Mouse (Mus musculus) liver, embryonic 16.5 days (tissue): ENCODE measurements at regions not wholly inside any gene's neighbourhood (a gene's known extent, or its start where the extent isn't known, plus 50 kb on each side); places are given as distances from the start of the nearest gene placed in this dataset.

Experiments
- ATAC-seq: fragments of 200-750 bp; cut with Nextera tagmentation; 2 replicates; pipeline ENCODE4 v1.8.0; 2017; ENCODE audit warnings: low read depth, mild to moderate bottlenecking, moderate number of reproducible peaks, moderate library complexity
- H3K27ac ChIP-seq: fragments of 300-500 bp; sonication (generic); 2 replicates; pipeline ENCODE4 v1.5.1; 2014; ENCODE audit warnings: mild to moderate bottlenecking, low read length
- H3K27me3 ChIP-seq: fragments of 300-500 bp; sonication (generic); 2 replicates; pipeline ENCODE4 v1.6.1; 2014; ENCODE audit warnings: low read depth, low read length, mixed read lengths; ENCODE audit not compliant: control insufficient read depth, insufficient read depth
- H3K36me3 ChIP-seq: fragments of 300-500 bp; sonication (generic); 2 replicates; pipeline ENCODE4 v1.6.1; 2014; ENCODE audit warnings: mild to moderate bottlenecking; ENCODE audit not compliant: control insufficient read depth, insufficient read depth
- H3K4me1 ChIP-seq: fragments of 300-500 bp; sonication (generic); 2 replicates; pipeline ENCODE4 v1.6.1; 2014; ENCODE audit warnings: low read depth, low read length, mixed read lengths; ENCODE audit not compliant: control insufficient read depth
- H3K4me2 ChIP-seq: fragments of 300-500 bp; sonication (generic); 2 replicates; pipeline ENCODE4 v1.6.1; 2014; ENCODE audit warnings: low read depth, low read length, mixed read lengths
- H3K4me3 ChIP-seq: fragments of 300-500 bp; sonication (generic); 2 replicates; pipeline ENCODE4 v1.5.1; 2014; ENCODE audit warnings: low read depth, mild to moderate bottlenecking, low read length
- H3K9ac ChIP-seq: fragments of 300-500 bp; sonication (generic); 2 replicates; pipeline ENCODE4 v1.6.1; 2014; ENCODE audit warnings: low read depth, low read length
- H3K9me3 ChIP-seq: fragments of 300-500 bp; sonication (generic); replicated peaks from 2 replicates; pipeline ENCODE4 v1.6.1; 2016; ENCODE audit warnings: low read length; ENCODE audit not compliant: control insufficient read depth
- whole genome bisulfite sequencing: fragments of 180-500 bp; shearing (Covaris S2); extraction: QIAGEN DNeasy Blood & Tissue Kit; methylation state at CpG from one replicate; pipeline ENCODE4 v1.1.7; 2014; ENCODE audit not compliant: insufficient replicate concordance; 5-methylcytosine and 5-hydroxymethylcytosine counted together

- Histone ChIP-seq H3K4me3 (no peak overlapping the region), H3K9ac (no peak overlapping the region), H3K4me1 (no peaks in the 10 kb centered on the region), H3K4me2 (no peak overlapping the region), H3K36me3 (no peaks in the 10 kb centered on the region), H3K27me3 (no peaks in the 10 kb centered on the region), H3K27ac (no peak overlapping the region), H3K9me3 (no peaks in the 10 kb centered on the region)
- ATAC-seq = no peak
- 75% methylated on average over 8 of the region's 8 CpGs for WGBS
Measured at GRCm38 (mm10) chr4:107736866-107737265, 52.8 kb upstream of the Dmrtb1 start.

DNA sequence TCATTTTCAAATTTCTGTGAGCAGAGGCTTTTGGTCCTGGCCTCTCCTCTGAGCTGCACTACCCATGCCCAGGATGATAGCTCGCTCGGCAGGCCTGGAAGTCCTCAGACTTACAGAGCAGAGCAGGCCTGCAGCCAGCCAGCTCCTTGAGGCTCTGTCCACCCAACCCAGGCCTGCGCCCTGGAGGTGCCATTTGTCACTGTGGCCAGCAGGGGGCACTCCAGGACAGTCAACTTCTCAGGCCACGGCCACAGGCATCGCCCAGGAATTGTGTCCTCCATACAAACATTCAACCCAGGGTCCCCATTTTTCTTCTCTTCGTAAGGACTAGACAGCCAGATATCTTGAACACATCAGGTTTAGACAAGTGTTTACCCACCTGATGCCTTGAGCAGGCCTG lies 53.9 kb upstream of the Dmrtb1 start:
- Histone ChIP-seq H3K9ac (no peak overlapping the region), H3K9me3 (no peaks in the 10 kb centered on the region), H3K4me3 (no peak overlapping the region), H3K27ac (no peak overlapping the region), H3K36me3 (no peaks in the 10 kb centered on the region), H3K4me2 (no peak overlapping the region), H3K27me3 (no peaks in the 10 kb centered on the region), H3K4me1 (no peaks in the 10 kb centered on the region)
- WGBS = 2% methylated on average over 6 of the region's 6 CpGs
- peak; percentile 30; the same call in 1 of the 2 replicates for ATAC-seq

DNA sequence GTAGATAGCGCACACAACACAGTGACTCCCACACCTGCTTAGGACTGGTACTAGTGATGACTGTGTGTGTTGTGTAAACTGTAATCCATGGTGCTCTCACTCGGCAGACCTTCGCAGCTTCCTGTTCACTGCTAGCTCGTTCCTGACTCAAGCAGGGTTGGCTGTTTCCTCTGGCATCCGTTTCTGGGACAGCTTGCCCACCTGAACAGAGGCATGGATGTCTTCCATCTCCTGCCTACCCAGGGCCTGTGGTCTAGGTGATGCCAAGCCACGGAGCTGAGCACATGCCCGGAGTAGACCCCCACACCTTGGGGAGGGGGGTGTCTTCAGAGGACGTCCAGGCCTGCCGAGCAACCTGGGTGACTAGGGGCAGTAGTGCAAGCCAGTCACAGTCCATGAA lies 54.7 kb upstream of the Dmrtb1 start:
- H3K4me3 ChIP-seq = no peak overlapping the region
- no peak overlapping the region for H3K4me2 ChIP-seq
- H3K9me3 ChIP-seq = no peaks in the 10 kb centered on the region
- H3K36me3 ChIP-seq = no peaks in the 10 kb centered on the region
- H3K27me3 ChIP-seq = no peaks in the 10 kb centered on the region
- ATAC-seq = no peak
- H3K4me1 ChIP-seq = no peaks in the 10 kb centered on the region
- no peak overlapping the region for H3K27ac ChIP-seq
- 49% methylated on average over 9 of the region's 9 CpGs for WGBS
- no peak overlapping the region for H3K9ac ChIP-seq

DNA sequence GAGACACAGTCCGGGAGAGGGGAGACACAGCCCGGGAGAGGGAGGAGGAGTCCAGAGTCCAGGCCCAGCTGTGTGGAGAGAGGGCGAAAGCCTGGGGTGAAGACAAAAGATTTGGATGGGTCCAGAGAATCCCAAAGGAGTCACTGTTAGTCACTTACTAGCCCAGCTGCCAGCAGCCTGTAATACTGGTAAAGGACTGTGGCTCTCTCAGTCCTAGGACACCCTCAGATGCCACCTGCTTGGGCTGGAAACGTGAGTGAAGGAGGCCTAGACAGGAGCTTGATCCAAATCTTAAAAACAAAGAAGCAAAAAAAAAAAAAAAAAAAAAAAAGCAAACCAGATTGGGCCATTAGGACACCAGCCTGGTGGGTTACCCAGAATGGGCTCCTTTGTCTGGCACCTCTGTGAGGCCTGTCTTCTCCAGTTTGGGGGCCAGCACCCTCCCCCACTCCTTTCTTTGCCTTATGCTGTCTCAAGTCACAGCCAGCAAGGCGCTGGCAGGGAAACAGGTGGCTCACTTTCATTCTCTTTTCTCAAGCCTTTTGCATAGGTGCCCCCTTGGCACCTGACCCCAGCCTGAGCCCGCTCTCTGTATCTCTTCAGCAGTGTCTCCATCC lies 55.9 kb upstream of the Dmrtb1 start:
- Histone ChIP-seq H3K27me3 (no peaks in the 10 kb centered on the region), H3K9ac (no peak overlapping the region), H3K4me3 (no peak overlapping the region), H3K9me3 (no peaks in the 10 kb centered on the region), H3K4me1 (no peaks in the 10 kb centered on the region), H3K27ac (no peak overlapping the region), H3K4me2 (no peak overlapping the region), H3K36me3 (no peaks in the 10 kb centered on the region)
- no peak for ATAC-seq
- 68% methylated on average over 6 of the region's 6 CpGs for WGBS

- no peaks in the 10 kb centered on the region for H3K27me3 ChIP-seq
- H3K4me2 ChIP-seq = no peak overlapping the region
- peaks cover 7% of the 10 kb centered on the region for H3K4me1 ChIP-seq
- H3K36me3 ChIP-seq = no peaks in the 10 kb centered on the region
- no peak overlapping the region for H3K9ac ChIP-seq
- 63% methylated on average over 2 of the region's 2 CpGs for WGBS
- H3K27ac ChIP-seq = no peak overlapping the region
- H3K4me3 ChIP-seq = no peak overlapping the region
- H3K9me3 ChIP-seq = no peaks in the 10 kb centered on the region
- ATAC-seq = no peak
Measured at GRCm38 (mm10) chr4:107743646-107744045, 58.4 kb upstream of the Lrp8 start.

GRCm38 (mm10) chr4:107746366-107746765 lies 55.7 kb upstream of the Lrp8 start:
- Histone ChIP-seq H3K27me3 (no peaks in the 10 kb centered on the region), H3K4me2 (no peak overlapping the region), H3K27ac (no peak overlapping the region), H3K36me3 (no peaks in the 10 kb centered on the region), H3K9ac (no peak overlapping the region), H3K4me3 (no peak overlapping the region), H3K4me1 (peaks cover 7% of the 10 kb centered on the region), H3K9me3 (no peaks in the 10 kb centered on the region)
- WGBS = 58% methylated on average over 3 of the region's 3 CpGs
- no peak for ATAC-seq

- H3K9me3 ChIP-seq = no peaks in the 10 kb centered on the region
- no peaks in the 10 kb centered on the region for H3K27me3 ChIP-seq
- H3K4me2 ChIP-seq = no peak overlapping the region
- H3K36me3 ChIP-seq = no peaks in the 10 kb centered on the region
- 43% methylated on average over 5 of the region's 5 CpGs for WGBS
- no peak for ATAC-seq
- no peak overlapping the region for H3K4me3 ChIP-seq
- peaks cover 7% of the 10 kb centered on the region for H3K4me1 ChIP-seq
- no peak overlapping the region for H3K27ac ChIP-seq
- no peak overlapping the region for H3K9ac ChIP-seq
Measured at GRCm38 (mm10) chr4:107746923-107747431, 55.1 kb upstream of the Lrp8 start.

DNA sequence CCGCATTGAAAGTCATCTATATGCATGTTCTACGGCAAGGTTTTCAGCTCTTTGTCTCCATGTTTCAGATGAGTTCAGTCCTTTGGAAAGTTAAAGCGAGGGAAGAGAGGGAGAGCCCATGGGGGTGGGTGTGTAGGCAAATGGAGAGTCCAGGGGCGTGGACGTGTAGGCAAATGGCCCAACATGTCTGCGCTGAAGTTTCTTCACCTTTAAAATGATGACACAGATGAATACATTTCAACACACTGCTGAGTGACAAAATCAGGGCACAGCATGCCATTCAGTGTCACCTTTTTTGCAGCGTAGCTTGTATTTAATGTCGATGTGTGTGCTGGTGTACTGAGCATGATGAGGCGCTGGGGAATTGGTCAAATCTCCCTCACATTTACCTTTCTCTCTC lies 54.6 kb upstream of the Lrp8 start:
- no peak overlapping the region for H3K27ac ChIP-seq
- ATAC-seq = no peak
- H3K9me3 ChIP-seq = no peaks in the 10 kb centered on the region
- no peak overlapping the region for H3K4me2 ChIP-seq
- 66% methylated on average over 9 of the region's 9 CpGs for WGBS
- no peak overlapping the region for H3K9ac ChIP-seq
- H3K4me3 ChIP-seq = no peak overlapping the region
- no peaks in the 10 kb centered on the region for H3K27me3 ChIP-seq
- peaks cover 7% of the 10 kb centered on the region for H3K4me1 ChIP-seq
- no peaks in the 10 kb centered on the region for H3K36me3 ChIP-seq

DNA sequence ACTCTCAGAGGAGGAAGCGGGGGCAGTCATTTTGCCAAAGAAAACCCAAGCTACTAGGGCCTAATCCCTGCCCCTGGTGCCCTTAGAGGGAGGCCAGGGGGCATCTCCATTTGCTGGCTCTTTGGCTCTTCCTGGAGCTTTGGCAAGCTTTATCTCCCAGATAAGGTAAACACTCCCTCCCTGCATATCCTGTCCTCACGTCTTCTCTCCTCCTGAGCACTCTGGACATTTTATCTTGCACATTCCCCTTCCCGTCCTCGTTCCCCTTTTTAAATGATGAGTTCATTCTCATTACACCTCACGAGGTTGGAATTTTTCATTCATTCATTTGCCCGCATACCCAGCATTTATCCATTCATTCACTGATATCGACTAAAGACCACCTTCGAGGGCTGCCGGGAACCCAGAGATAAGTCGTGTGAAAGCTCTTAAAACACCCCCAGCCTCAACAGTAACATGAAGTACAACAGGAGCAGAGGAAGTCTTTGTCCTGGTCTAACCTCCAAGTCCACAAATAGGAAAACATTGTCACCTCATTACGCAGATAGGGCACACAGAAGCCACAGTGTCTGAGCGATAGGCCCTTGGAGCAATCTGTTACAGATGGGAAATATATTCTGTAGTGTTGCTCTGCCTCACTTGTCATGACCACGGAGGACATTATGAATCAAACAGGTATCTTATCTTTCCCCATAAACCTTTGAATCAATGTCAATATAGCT lies 54.0 kb upstream of the Lrp8 start:
- Histone ChIP-seq H3K4me2 (no peak overlapping the region), H3K27ac (no peak overlapping the region), H3K9me3 (no peaks in the 10 kb centered on the region), H3K9ac (no peak overlapping the region), H3K36me3 (no peaks in the 10 kb centered on the region), H3K27me3 (no peaks in the 10 kb centered on the region), H3K4me1 (peaks cover 7% of the 10 kb centered on the region), H3K4me3 (no peak overlapping the region)
- WGBS = 18% methylated on average over 13 of the region's 13 CpGs
- ATAC-seq = no peak
